7 mouse cellular contexts compared by ENCODE assay signal in the genomic region with DNA sequence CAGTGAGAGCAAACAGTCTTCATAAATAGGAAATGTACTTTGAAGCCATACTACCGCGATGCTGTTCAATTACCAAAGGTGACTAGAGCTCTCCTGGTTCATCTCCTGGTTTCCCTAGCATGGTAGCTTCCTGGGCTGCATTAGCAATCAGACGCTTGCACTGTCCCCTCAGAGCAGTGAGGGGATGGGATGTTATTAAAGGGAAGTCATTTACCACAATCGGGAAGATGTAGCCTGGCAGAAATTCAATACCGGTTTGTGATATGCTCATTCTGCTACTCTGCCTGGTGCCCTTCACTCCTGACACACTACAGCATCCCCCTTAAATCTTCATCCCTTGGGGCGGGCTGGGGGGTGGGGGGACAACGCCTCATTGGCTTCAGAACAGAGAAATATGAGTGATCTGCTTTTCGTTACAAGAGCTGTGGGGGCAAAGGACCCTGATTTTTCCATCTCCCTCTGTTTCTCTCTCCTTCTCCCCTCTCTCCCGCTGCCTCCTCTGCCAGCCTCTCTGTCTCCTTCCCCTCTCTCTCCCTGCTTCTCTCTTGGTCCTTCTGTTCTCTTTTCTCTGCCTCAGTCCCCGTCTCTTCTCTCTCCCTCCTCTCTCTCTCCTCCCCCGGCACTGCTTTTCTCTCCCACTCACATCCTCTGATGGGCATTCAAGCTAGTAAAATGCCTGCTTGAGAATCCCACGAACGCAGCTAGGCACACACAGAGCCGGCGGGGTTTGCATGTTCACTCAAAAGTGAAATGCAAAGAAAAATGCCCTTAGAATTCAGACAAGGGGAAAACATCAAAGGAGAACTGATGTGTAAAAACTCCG. TPM values are rescaled to one million over a fixed set of nuclear protein-coding genes. Genes with fewer than 3 reads are reported as not detected.
DNase-seq lines count a peak whose midpoint lies in the region; ATAC-seq and TF ChIP-seq lines count a peak whose summit lies in the region.

No protein-coding gene starts in this region.

- peak; percentile 37 for DNase-seq in lung, embryonic 14.5 days
- no peak for DNase-seq in lung, adult 18-20 months
- peak; percentile 49 to 58 for DNase-seq in cerebellum, postnatal 14 days
- no peak for DNase-seq in thymus, postnatal 10 days (ENCODE audit: low spot score in 2 of 2)

- H3K27me3 ChIP-seq in lung, embryonic 14.5 days (ENCODE audit: insufficient read depth, low read length) = no peaks in the 10 kb centered on the region
- no peaks in the 10 kb centered on the region for H3K27me3 ChIP-seq in hindbrain, embryonic 12.5 days
- H3K27me3 ChIP-seq in limb, embryonic 12.5 days = no peaks in the 10 kb centered on the region; the same call in 1 of the 2 replicates

- H3K36me3 ChIP-seq in lung, embryonic 14.5 days (ENCODE audit: insufficient read depth) = no peaks in the 10 kb centered on the region
- H3K36me3 ChIP-seq in hindbrain, embryonic 12.5 days = no peaks in the 10 kb centered on the region
- no peaks in the 10 kb centered on the region for H3K36me3 ChIP-seq in limb, embryonic 12.5 days

- H3K27ac ChIP-seq in lung, embryonic 14.5 days (ENCODE audit: low read depth) = no peak overlapping the region
- H3K27ac ChIP-seq in hindbrain, embryonic 12.5 days = peak overlapping the region; percentile 89
- no peak overlapping the region for H3K27ac ChIP-seq in limb, embryonic 12.5 days

- WGBS in lung, embryonic 14.5 days = 26% methylated on average over 16 of the region's 16 CpGs
- WGBS in hindbrain, embryonic 12.5 days = 21% methylated on average over 16 of the region's 16 CpGs
- WGBS in limb, embryonic 12.5 days = 21% methylated on average over 16 of the region's 16 CpGs

- peak overlapping the region; percentile 67 for H3K4me2 ChIP-seq in lung, embryonic 14.5 days
- peak overlapping the region; percentile 56 for H3K4me2 ChIP-seq in hindbrain, embryonic 12.5 days (replicated peaks)
- peak overlapping the region; percentile 63 for H3K4me2 ChIP-seq in limb, embryonic 12.5 days

- no peaks in the 10 kb centered on the region for H3K9me3 ChIP-seq in lung, embryonic 14.5 days (ENCODE audit: low read depth, low read length)
- no peaks in the 10 kb centered on the region for H3K9me3 ChIP-seq in hindbrain, embryonic 12.5 days (replicated peaks)
- H3K9me3 ChIP-seq in limb, embryonic 12.5 days = no peaks in the 10 kb centered on the region

- ATAC-seq in lung, embryonic 14.5 days (ENCODE audit: insufficient read depth) = no peak
- ATAC-seq in hindbrain, embryonic 12.5 days (ENCODE audit: low FRiP score) = peak; percentile 53
- no peak for ATAC-seq in limb, embryonic 12.5 days (ENCODE audit: insufficient number of reproducible peaks, insufficient read depth, low FRiP score, low TSS enrichment, low read depth)
- ATAC-seq in neutrophil, adult 5-6 weeks (ENCODE audit: extremely low read depth, insufficient number of reproducible peaks, low FRiP score, poor library complexity, severe bottlenecking) = peak; percentile 20; the same call in 1 of the 2 replicates

- peak overlapping the region; percentile 52 for H3K9ac ChIP-seq in lung, embryonic 14.5 days
- peak overlapping the region; percentile 65 for H3K9ac ChIP-seq in hindbrain, embryonic 12.5 days
- H3K9ac ChIP-seq in limb, embryonic 12.5 days (replicated peaks) = peak overlapping the region; percentile 51

- no peak for TF ChIP-seq CTCF in lung, embryonic 14.5 days (IDR thresholded peaks at IDR 0.05; ENCODE audit: low read depth)

- 0 out of 2 replicates have a peak, but pooled peaks cover 2% of the 10 kb centered on the region for H3K4me1 ChIP-seq in lung, embryonic 14.5 days (ENCODE audit: insufficient read depth)
- peaks cover 13% of the 10 kb centered on the region for H3K4me1 ChIP-seq in hindbrain, embryonic 12.5 days
- H3K4me1 ChIP-seq in limb, embryonic 12.5 days (replicated peaks) = peaks cover 30% of the 10 kb centered on the region

- peak overlapping the region; percentile 43 for H3K4me3 ChIP-seq in lung, embryonic 14.5 days (ENCODE audit: low read depth, low read length)
- peak overlapping the region; percentile 45 for H3K4me3 ChIP-seq in hindbrain, embryonic 12.5 days
- peak overlapping the region; percentile 41 for H3K4me3 ChIP-seq in limb, embryonic 12.5 days (replicated peaks)

RNA-seq across cellular contexts. Expression of a gene that starts 1.3 kb away (rescaled TPM):
- polyA plus RNA-seq in lung, embryonic 14.5 days (2014; fragmentation: Nextera tagmentation; extraction: Ambion mirVana) = 20.1 and 20.3 TPM in 2 replicates
- 58.5 and 68.8 TPM in 2 replicates for polyA plus RNA-seq in hindbrain, embryonic 12.5 days (2016; fragmentation: Nextera tagmentation; extraction: Ambion mirVana)
- polyA plus RNA-seq in limb, embryonic 12.5 days (2016; fragmentation: Nextera tagmentation; extraction: Ambion mirVana) = 8.9 and 11.2 TPM in 2 replicates
- 2.1 and 2.7 TPM in 2 replicates for total RNA-seq in neutrophil, adult 5-6 weeks (2017)

Comparison
In these comparisons a context has a peak if more than half of its experiments do, and no peak if none do; other contexts are left out.
1. DNase-seq: peak in lung, embryonic 14.5 days (single experiment) and cerebellum, postnatal 14 days (2 of 2); none in lung, adult 18-20 months (0 of 2) and thymus, postnatal 10 days (0 of 2).
2. ATAC-seq: peak in hindbrain, embryonic 12.5 days (single experiment) and neutrophil, adult 5-6 weeks (single experiment); none in lung, embryonic 14.5 days (single experiment) and limb, embryonic 12.5 days (single experiment).
3. Peak in every context shown above with its lines, with median percentiles within 50 percentile points of each other: H3K4me2 ChIP-seq, H3K4me3 ChIP-seq and H3K9ac ChIP-seq.